Mouse (Mus musculus): ENCODE data around the gene Grik1. TPM values are rescaled to one million over a fixed set of nuclear protein-coding genes. Genes with fewer than 3 reads are reported as not detected.

The Grik1 gene
- total RNA-seq, 1 experiment from 2014 or later, result not detected

- DNase-seq, result no peak
Measured at GRCm38 (mm10) chr16:87957449-87957848, 332.6 kb downstream of the Grik1 start.

GRCm38 (mm10) chr16:87956178-87956577 is 333.9 kb downstream of the Grik1 start:
- DNase-seq, result no peak

GRCm38 (mm10) chr16:87954715-87955441 is 335.2 kb downstream of the Grik1 start:
- no peak for DNase-seq

GRCm38 (mm10) chr16:87953176-87953575 is 336.9 kb downstream of the Grik1 start:
- no peak for DNase-seq

GRCm38 (mm10) chr16:87949881-87950280 is 340.2 kb downstream of the Grik1 start:
- DNase-seq, result no peak

GRCm38 (mm10) chr16:87948122-87948521 is 341.9 kb downstream of the Grik1 start:
- no peak for DNase-seq

GRCm38 (mm10) chr16:87944318-87944717 is 345.7 kb downstream of the Grik1 start:
- no peak for DNase-seq

- DNase-seq, result no peak
Measured at GRCm38 (mm10) chr16:87942103-87942865, 347.8 kb downstream of the Grik1 start.

GRCm38 (mm10) chr16:87934685-87935084 is 355.4 kb downstream of the Grik1 start:
- no peak for DNase-seq

GRCm38 (mm10) chr16:87931358-87931757 is 358.7 kb downstream of the Grik1 start:
- no peak for DNase-seq

GRCm38 (mm10) chr16:87930519-87930918 is 359.5 kb downstream of the Grik1 start:
- no peak for DNase-seq

- DNase-seq, result no peak
Measured at GRCm38 (mm10) chr16:87928671-87929070, 361.4 kb downstream of the Grik1 start.

GRCm38 (mm10) chr16:87917897-87918296 is 372.2 kb downstream of the Grik1 start:
- no peak for DNase-seq

GRCm38 (mm10) chr16:87917157-87917546 is 372.9 kb downstream of the Grik1 start:
- no peak for DNase-seq

- DNase-seq, result no peak
Measured at GRCm38 (mm10) chr16:87916209-87917156, 373.6 kb downstream of the Grik1 start.

- no peak for DNase-seq
Measured at GRCm38 (mm10) chr16:87915156-87915555, 374.9 kb downstream of the Grik1 start.

GRCm38 (mm10) chr16:87913781-87914180 is 376.3 kb downstream of the Grik1 start:
- DNase-seq, result no peak

GRCm38 (mm10) chr16:87911201-87911600 is 378.9 kb downstream of the Grik1 start:
- no peak for DNase-seq

- DNase-seq, result no peak
Measured at GRCm38 (mm10) chr16:87902049-87902448, 388.0 kb downstream of the Grik1 start.

- DNase-seq, result no peak
Measured at GRCm38 (mm10) chr16:87901189-87901588, 388.9 kb downstream of the Grik1 start.

GRCm38 (mm10) chr16:87875927-87876326 is 414.1 kb downstream of the Grik1 start:
- no peak for DNase-seq

- DNase-seq, result no peak
Measured at GRCm38 (mm10) chr16:87864526-87864925, 425.5 kb downstream of the Grik1 start.

- no peak for DNase-seq
Measured at GRCm38 (mm10) chr16:87861722-87862121, 428.3 kb downstream of the Grik1 start.

Data from adrenal gland, postnatal 25 days (tissue).